Mouse (Mus musculus) lung, embryonic 14.5 days (tissue): ENCODE data around the gene Eme2. TPM values are rescaled to one million over a fixed set of nuclear protein-coding genes. Genes with fewer than 3 reads are reported as not detected.

ENCODE experiments used
- ATAC-seq: fragments of 200-750 bp; cut with Nextera tagmentation; 2 replicates; pipeline ENCODE4 v1.8.0; 2017; ENCODE audit warnings: mild to moderate bottlenecking, moderate TSS enrichment, moderate library complexity; ENCODE audit not compliant: insufficient read depth
- DNase-seq: peaks from one replicate; pipeline ENCODE4 v3.0.0-alpha.2; 2015
- H3K27ac ChIP-seq: fragments of 300-500 bp; sonication (generic); 2 replicates; pipeline ENCODE4 v1.5.1; 2014; ENCODE audit warnings: low read depth, mild to moderate bottlenecking, moderate library complexity
- H3K27me3 ChIP-seq: fragments of 300-500 bp; sonication (generic); 2 replicates; pipeline ENCODE4 v1.6.1; 2014; ENCODE audit warnings: low read length, control low read depth; ENCODE audit not compliant: insufficient read depth
- H3K36me3 ChIP-seq: fragments of 300-500 bp; sonication (generic); 2 replicates; pipeline ENCODE4 v1.6.1; 2014; ENCODE audit warnings: control low read depth; ENCODE audit not compliant: insufficient read depth
- H3K4me1 ChIP-seq: fragments of 300-500 bp; sonication (generic); 2 replicates; pipeline ENCODE4 v1.6.1; 2014; ENCODE audit warnings: antibody characterized with exemption, control low read depth; ENCODE audit not compliant: insufficient read depth
- H3K4me2 ChIP-seq: fragments of 300-500 bp; sonication (generic); 2 replicates; pipeline ENCODE4 v1.6.1; 2014; ENCODE audit warnings: mild to moderate bottlenecking
- H3K4me3 ChIP-seq: fragments of 300-500 bp; sonication (generic); 2 replicates; pipeline ENCODE4 v1.5.1; 2014; ENCODE audit warnings: low read depth, low read length
- H3K9ac ChIP-seq: fragments of 300-500 bp; sonication (generic); 2 replicates; pipeline ENCODE4 v1.6.1; 2014
- H3K9me3 ChIP-seq: fragments of 300-500 bp; sonication (generic); 2 replicates; pipeline ENCODE4 v1.6.1; 2016; ENCODE audit warnings: low read depth, low read length, control low read depth
- CTCF ChIP-seq: IDR thresholded peaks from 2 replicates; pipeline ENCODE4 v1.5.1; 2016; ENCODE audit warnings: antibody characterized with exemption, low read depth
- WGBS: fragments of 180-500 bp; shearing (Covaris S2); extraction: QIAGEN DNeasy Blood & Tissue Kit; methylation state at CpG from one replicate; pipeline ENCODE4 v1.1.7; 2014; 5-methylcytosine and 5-hydroxymethylcytosine counted together
- polyA plus RNA-seq: library from polyadenylated mRNA; unstranded; fragments of >200 nt; fragmentation: Nextera tagmentation; extraction: Ambion mirVana; gene quantifications from 2 replicates; pipeline ENCODE4 v1.2.1, GENCODE M21; 2014

The Eme2 gene
- polyA plus RNA-seq, 1 experiment from 2014 or later = 21.2 TPM

DNA sequence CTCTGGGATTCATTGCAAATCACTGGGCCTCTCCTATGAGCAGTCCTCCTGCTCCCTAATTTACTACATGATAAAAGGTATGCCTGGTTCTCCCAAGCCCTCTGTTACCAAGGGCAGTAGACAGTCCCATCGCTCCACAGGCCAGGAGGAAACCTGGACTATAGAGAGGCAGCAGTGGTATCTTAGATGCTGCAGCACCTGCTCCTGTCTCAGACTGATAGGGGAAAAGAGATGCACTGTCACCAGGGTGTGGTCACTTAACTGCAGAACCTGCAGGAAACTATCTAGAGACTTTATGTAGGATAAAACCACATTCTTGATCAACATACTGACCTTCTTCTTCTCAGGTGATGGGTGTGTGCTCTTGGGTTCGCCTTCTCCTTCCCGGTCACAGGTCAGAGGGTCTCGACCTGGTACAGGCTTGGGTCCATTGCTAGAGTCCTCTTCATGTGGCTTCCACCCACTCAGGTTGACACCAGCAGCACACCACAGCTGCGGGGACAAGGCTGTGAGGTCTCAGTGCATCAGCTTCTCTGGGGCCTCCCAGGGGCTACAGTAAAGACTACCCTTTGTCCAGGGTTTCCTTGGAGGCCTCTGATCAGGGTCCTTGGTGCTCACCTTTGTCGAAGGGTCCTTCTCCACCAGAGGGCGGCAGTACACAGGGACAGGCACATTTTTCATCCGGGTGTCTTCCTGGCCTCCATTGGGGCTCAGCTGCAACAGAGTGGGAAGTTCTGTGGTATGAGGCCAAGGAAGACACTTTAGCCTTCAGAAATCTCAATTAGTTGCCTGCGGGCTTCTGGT lies 8.0 kb upstream of the Eme2 start:
- Histone ChIP-seq H3K9me3 (no peaks in the 10 kb centered on the region), H3K36me3 (peaks cover 100% of the 10 kb centered on the region)

DNA sequence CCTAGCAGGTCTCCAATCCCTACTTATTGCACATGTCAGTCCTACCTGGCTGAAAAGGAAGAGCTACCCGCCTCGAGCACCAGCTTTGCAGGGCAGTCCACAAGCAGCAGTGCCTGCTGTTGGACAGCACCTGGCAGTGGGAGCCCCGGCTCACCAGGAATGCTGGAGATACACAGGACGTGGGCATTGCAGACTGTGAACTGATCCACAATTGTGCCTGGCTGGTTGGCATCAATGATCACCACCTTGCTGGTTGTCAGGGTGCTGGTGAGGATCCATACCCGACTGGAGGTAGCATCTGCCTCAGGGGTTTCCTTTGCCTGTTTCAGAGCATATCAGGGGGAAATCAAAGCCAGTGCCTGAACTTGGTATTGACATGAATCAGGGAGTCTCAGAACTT lies 7.2 kb upstream of the Eme2 start:
- WGBS = 89% methylated on average over 5 of the region's 5 CpGs
- Histone ChIP-seq H3K27me3 (no peaks in the 10 kb centered on the region), H3K27ac (no peak overlapping the region), H3K4me2 (no peak overlapping the region), H3K9me3 (no peaks in the 10 kb centered on the region), H3K4me3 (no peak overlapping the region), H3K36me3 (peaks cover 100% of the 10 kb centered on the region), H3K4me1 (no peaks in the 10 kb centered on the region), H3K9ac (no peak overlapping the region)
- DNase-seq = no peak
- no peak for ATAC-seq
- TF ChIP-seq CTCF = no peak

More for the DNA sequence above, 8.0 kb upstream of the Eme2 start:
- ATAC-seq = no peak
- DNase-seq = no peak
- Histone ChIP-seq H3K9ac (no peak overlapping the region), H3K4me3 (no peak overlapping the region), H3K27ac (no peak overlapping the region; the same call in 1 of the 2 replicates), H3K4me1 (no peaks in the 10 kb centered on the region), H3K27me3 (no peaks in the 10 kb centered on the region), H3K4me2 (no peak overlapping the region; the same call in 1 of the 2 replicates)
- 68% methylated on average over 9 of the region's 9 CpGs for WGBS
- peak; percentile 56 for TF ChIP-seq CTCF

DNA sequence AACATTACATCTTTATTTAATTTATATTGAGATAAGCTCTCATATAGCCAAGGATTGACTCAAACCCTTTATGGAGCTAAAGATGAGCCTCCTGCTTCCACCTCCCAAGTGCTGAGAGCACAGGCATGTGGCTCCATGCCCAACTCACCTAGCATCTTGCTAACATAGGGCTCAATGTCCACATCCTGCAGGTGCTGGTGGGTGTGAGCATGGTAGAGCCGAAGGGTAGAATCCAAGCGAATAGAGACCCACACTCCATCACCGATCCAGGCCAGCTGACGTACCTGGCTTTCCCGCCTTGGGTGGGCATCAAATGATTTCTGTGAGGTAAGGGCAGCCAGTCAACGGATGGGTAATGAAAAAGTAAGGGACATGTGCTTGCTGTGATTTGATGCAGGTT lies 5.1 kb upstream of the Eme2 start:
- H3K27ac ChIP-seq = no peak overlapping the region
- H3K36me3 ChIP-seq = peaks cover 81% of the 10 kb centered on the region
- 85% methylated on average over 6 of the region's 6 CpGs for WGBS
- no peaks in the 10 kb centered on the region; the same call in 1 of the 2 replicates for H3K4me1 ChIP-seq
- H3K27me3 ChIP-seq = no peaks in the 10 kb centered on the region
- H3K9me3 ChIP-seq = no peaks in the 10 kb centered on the region
- ATAC-seq (no peak), DNase-seq (no peak)
- H3K9ac ChIP-seq = no peak overlapping the region
- no peak overlapping the region for H3K4me3 ChIP-seq
- no peak for TF ChIP-seq CTCF
- no peak overlapping the region for H3K4me2 ChIP-seq

DNA sequence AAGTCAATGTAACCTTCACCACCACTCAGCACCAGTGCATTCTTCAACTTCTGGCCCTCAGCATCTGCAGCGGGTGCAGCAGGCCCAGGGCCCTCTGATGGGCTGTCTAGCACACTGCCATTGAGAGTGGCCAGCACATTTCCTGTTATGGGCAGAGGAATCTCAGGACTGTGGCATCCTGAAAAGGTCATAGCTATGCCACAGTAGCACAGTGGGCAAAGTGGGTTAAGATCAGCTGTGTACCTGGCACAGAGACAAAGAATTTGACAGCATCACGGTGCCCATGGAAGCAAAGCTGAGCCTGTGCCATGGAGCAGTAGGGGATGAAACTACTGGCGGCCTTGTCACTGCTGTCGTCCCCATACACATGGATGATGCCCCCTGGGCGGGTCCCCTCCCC lies 4.3 kb upstream of the Eme2 start:
- TF ChIP-seq CTCF = no peak
- Histone ChIP-seq H3K4me2 (no peak overlapping the region), H3K27ac (no peak overlapping the region), H3K9ac (no peak overlapping the region), H3K36me3 (peaks cover 73% of the 10 kb centered on the region), H3K9me3 (no peaks in the 10 kb centered on the region), H3K27me3 (no peaks in the 10 kb centered on the region), H3K4me3 (no peak overlapping the region), H3K4me1 (peaks cover under 1% of the 10 kb centered on the region)
- DNase-seq (no peak), ATAC-seq (no peak)
- 80% methylated on average over 5 of the region's 5 CpGs for WGBS

DNA sequence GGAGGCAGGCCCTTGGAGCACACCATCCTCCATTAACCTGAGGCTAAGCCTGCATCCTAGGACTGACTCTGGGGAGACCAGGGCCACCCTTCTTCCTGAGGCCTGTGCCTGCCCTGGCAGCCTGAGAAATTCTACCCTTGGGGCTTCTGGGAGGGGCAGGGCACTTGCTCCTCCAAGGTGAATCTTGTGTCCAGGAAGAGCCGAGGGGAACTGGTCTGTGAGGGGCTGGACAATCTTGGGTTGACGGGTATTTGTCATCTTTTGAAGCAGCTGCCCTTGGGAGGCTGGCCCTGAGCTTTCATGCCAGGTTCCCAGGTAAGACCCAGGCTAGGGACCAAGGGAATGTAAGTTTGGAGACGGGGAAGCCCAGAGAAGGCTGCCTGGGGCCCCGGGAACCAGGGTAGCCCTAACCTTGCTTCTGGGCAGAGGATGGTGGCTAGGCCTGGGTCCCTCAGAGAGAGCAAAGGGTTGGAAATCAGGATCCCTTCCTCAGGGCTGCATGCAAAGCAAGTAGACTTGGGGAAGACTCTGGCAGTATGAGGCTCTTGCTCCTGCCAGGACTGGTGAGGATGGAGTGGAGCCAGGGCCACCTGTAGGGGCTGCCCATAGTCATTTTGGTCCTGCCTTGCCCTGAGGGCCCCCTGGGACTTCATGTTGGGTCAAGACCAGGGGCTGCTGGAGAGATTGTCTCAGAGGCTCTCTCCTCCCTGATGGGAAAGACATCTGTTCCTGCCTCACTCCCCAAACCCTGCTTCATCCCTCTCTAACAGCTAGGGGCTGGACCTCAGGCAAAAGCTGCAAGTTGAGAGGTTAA lies 3.4 kb upstream of the Eme2 start:
- H3K4me1 ChIP-seq = peaks cover 4% of the 10 kb centered on the region
- H3K4me2 ChIP-seq = no peak overlapping the region
- DNase-seq = no peak
- WGBS = 71% methylated on average over 4 of the region's 4 CpGs
- H3K9ac ChIP-seq = no peak overlapping the region
- peaks cover 70% of the 10 kb centered on the region for H3K36me3 ChIP-seq
- H3K9me3 ChIP-seq = no peaks in the 10 kb centered on the region
- no peaks in the 10 kb centered on the region for H3K27me3 ChIP-seq
- peak overlapping the region; percentile 90; the same call in 1 of the 2 replicates for H3K4me3 ChIP-seq
- ATAC-seq = no peak
- TF ChIP-seq CTCF = no peak
- H3K27ac ChIP-seq = no peak overlapping the region

DNA sequence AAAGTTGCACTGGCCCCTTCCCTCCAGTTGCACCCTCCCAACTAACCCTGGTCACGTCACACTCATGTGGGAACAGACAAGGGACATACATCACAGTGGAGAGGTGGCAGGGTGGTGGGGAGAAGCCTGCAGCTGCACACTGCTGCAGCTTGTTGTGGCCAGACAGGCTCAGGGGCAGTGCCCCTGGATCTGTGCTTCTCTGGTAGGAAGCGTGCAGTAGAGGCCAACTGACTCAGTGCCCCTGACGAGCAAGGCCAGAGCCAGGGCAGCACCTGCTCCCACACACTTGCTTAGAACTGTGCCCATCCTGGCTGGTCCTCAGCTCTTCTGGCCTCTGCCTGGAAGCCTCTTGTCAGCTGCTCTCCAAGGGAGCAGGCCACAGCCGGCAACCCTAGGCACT lies 2.7 kb upstream of the Eme2 start:
- H3K27ac ChIP-seq = no peak overlapping the region
- peak overlapping the region; percentile 90 for H3K4me3 ChIP-seq
- peaks cover 4% of the 10 kb centered on the region for H3K4me1 ChIP-seq
- H3K27me3 ChIP-seq = no peaks in the 10 kb centered on the region
- peak overlapping the region; percentile 96 for H3K4me2 ChIP-seq
- no peaks in the 10 kb centered on the region for H3K9me3 ChIP-seq
- DNase-seq = no peak
- H3K9ac ChIP-seq = peak overlapping the region; percentile 82; the same call in 1 of the 2 replicates
- H3K36me3 ChIP-seq = peaks cover 70% of the 10 kb centered on the region
- no peak for TF ChIP-seq CTCF
- ATAC-seq = no peak
- WGBS = 58% methylated on average over 4 of the region's 4 CpGs

DNA sequence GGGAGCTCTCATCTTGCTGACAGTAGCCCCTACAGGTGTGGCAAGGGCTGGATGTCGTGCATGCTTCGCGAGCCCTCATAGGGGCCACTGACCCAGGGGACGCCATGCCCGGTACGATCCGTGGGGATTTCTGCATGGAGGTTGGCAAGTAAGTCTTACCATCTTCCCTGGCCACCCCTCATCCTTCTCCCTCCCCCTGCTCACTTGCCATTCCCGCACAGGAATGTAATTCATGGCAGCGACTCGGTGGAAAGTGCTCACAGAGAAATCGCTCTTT lies 2.0 kb upstream of the Eme2 start:
- TF ChIP-seq CTCF = no peak
- ATAC-seq = no peak
- Histone ChIP-seq H3K27me3 (no peaks in the 10 kb centered on the region), H3K9ac (peak overlapping the region; percentile 82), H3K4me3 (peak overlapping the region; percentile 90), H3K27ac (peak overlapping the region; percentile 58; the same call in 1 of the 2 replicates), H3K9me3 (no peaks in the 10 kb centered on the region), H3K4me2 (peak overlapping the region; percentile 96), H3K36me3 (peaks cover 70% of the 10 kb centered on the region), H3K4me1 (peaks cover 4% of the 10 kb centered on the region)
- 26% methylated on average over 11 of the region's 11 CpGs for WGBS
- DNase-seq = no peak
